Comparison of ENCODE assay signal across 17 mouse cellular contexts in genomic region chr1:69828872-69829479, GRCm38 (mm10). TPM values are rescaled to one million over a fixed set of nuclear protein-coding genes. Genes with fewer than 3 reads are reported as not detected.
DNase-seq lines count a peak whose midpoint lies in the region; ATAC-seq lines count a peak whose summit lies in the region.
"Had no signal": no experiment of that assay in that cellular context is flagged by ENCODE, and none has a peak within 500 bp of the region (broad histone marks: within the 10 kb centered on the region; RNA-seq: fewer than 3 reads in every experiment).

No protein-coding gene starts in this region.

- no peak overlapping the region for H3K27ac ChIP-seq in forebrain, embryonic 11.5 days (ENCODE audit: low read depth, low read length)
- H3K27ac ChIP-seq: heart, embryonic 13.5 days; midbrain, embryonic 12.5 days had no signal

- H3K27me3 ChIP-seq in forebrain, embryonic 11.5 days (ENCODE audit: control insufficient read depth, insufficient read depth, low read length): no peaks in the 10 kb centered on the region
- H3K27me3 ChIP-seq: heart, embryonic 13.5 days; midbrain, embryonic 12.5 days had no signal

- H3K9me3 ChIP-seq in forebrain, embryonic 11.5 days (ENCODE audit: control insufficient read depth, low read length): no peaks in the 10 kb centered on the region
- H3K9me3 ChIP-seq: heart, embryonic 13.5 days; midbrain, embryonic 12.5 days had no signal

- no peak for ATAC-seq in forebrain, embryonic 11.5 days (replicated peaks; ENCODE audit: low FRiP score)
- ATAC-seq: forebrain, embryonic 16.5 days; inflammation-experienced regulatory T-cells, adult 6 months; Patski had no signal

- no peak overlapping the region for H3K9ac ChIP-seq in forebrain, embryonic 11.5 days (ENCODE audit: low read length)
- H3K9ac ChIP-seq: heart, embryonic 13.5 days; midbrain, embryonic 12.5 days had no signal

- no peak overlapping the region for H3K4me2 ChIP-seq in forebrain, embryonic 11.5 days (ENCODE audit: low read depth, low read length, severe bottlenecking)
- H3K4me2 ChIP-seq: heart, embryonic 13.5 days; midbrain, embryonic 12.5 days had no signal

- no peak overlapping the region for H3K4me3 ChIP-seq in forebrain, embryonic 11.5 days (ENCODE audit: low read depth, low read length)
- H3K4me3 ChIP-seq: heart, embryonic 13.5 days; midbrain, embryonic 12.5 days had no signal

- peak; percentile 8 to 11 for DNase-seq in cerebellum, postnatal 14 days
- DNase-seq in cerebellum, postnatal 36 days: no peak
- peak; percentile 34 to 40 for DNase-seq in kidney, postnatal 4 days
- DNase-seq in kidney, adult 18-20 months: no peak
- DNase-seq in ovary, postnatal 36 days (ENCODE audit: low spot score): peak; percentile 10
- DNase-seq in ovary, postnatal 14 days (ENCODE audit: low spot score): no peak
- DNase-seq in fibroblast of lung, adult 2 months (ENCODE audit: low read depth): peak; percentile 13
- no peak for DNase-seq in forebrain, embryonic 11.5 days (ENCODE audit: low spot score)
- DNase-seq: cerebellum, adult 11-12 months; embryo, embryonic 11 days; heart, postnatal 4 days had no signal

- H3K4me1 ChIP-seq in forebrain, embryonic 11.5 days (replicated peaks; ENCODE audit: control insufficient read depth, insufficient read depth, low read length): no peaks in the 10 kb centered on the region
- H3K4me1 ChIP-seq: heart, embryonic 13.5 days had no signal

- 95% methylated on average over 7 of the region's 7 CpGs for WGBS in forebrain, embryonic 11.5 days

- no peaks in the 10 kb centered on the region for H3K36me3 ChIP-seq in forebrain, embryonic 11.5 days (ENCODE audit: control insufficient read depth, insufficient read depth, low read length)
- H3K36me3 ChIP-seq: heart, embryonic 13.5 days; midbrain, embryonic 12.5 days had no signal

RNA-seq across cellular contexts. Expression of gene Spag16, which starts 2.2 kb away (rescaled TPM):
- polyA plus RNA-seq in forebrain, embryonic 11.5 days (2014; fragmentation: Nextera tagmentation; extraction: Ambion mirVana): 1.1 and 2.1 TPM in 2 replicates
- polyA plus RNA-seq: liver, adult 2 months; Patski had no signal

Comparison
In these comparisons a context has a peak if more than half of its experiments do, and no peak if none do; other contexts are left out.
1. DNase-seq: peak in cerebellum, postnatal 14 days (2 of 2), kidney, postnatal 4 days (2 of 2), ovary, postnatal 36 days (single experiment) and fibroblast of lung, adult 2 months (single experiment); none in cerebellum, postnatal 36 days (0 of 2), kidney, adult 18-20 months (single experiment), ovary, postnatal 14 days (single experiment) and forebrain, embryonic 11.5 days (single experiment).